Mouse (Mus musculus) brain, embryonic 14.5 days (tissue): Measurements from ENCODE around the gene Gm10837.

Experiments used
- CTCF ChIP-seq: fragments of 200-500 bp; IDR thresholded peaks from 2 replicates; pipeline ENCODE4 v1.5.1; 2012; ENCODE audit warnings: inconsistent platforms, mild to moderate bottlenecking, moderate library complexity, borderline replicate concordance; ENCODE audit not compliant: insufficient read depth, insufficient read length; ENCODE audit errors: extremely low read depth
- POLR2A ChIP-seq: fragments of 200-500 bp; IDR thresholded peaks from 2 replicates; pipeline ENCODE4 v1.6.1; 2012; ENCODE audit warnings: mild to moderate bottlenecking, inconsistent platforms, borderline replicate concordance; ENCODE audit not compliant: poor library complexity, insufficient read depth, insufficient read length, severe bottlenecking; ENCODE audit errors: extremely low read depth

DNA sequence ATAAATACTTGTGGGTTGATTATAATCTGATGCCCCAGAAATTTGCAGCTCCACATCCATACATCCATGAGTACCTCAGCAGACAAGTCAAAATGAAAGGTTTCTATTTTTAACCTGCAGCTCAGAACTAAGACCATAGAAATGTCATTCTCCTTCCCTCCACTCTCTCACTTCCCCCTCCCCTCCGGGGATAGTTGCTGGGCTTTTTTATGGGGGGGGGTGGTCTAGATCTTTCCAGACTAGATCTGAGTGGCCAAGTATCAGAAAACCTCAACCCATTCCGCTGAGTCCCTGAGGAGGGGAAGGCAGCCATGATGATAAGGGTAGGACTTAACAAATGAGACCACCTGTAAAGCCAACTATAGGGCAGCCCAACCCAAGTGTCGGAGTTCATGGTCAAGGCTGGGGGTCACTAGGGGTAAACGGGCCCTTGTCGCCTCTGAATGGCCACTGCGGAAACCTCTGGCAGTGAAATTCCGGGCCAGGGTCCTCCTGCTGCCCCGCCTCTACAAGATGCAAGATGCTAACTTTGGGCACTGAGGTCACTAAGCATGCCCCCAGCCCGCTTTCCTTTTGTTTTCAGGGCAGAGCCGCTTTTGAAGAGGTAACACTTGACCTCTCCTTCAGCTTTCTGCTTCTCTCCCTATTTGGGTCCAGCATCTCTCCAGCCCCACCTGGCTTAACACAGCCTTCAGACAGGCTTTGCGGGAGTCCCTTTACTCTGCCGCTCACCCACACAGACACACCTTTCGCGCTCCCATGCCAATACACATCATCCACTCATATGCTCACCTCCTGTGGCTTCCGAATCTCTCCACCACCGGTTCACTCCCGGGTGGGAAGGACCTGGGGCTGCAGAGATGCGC lies 6.6 kb upstream of the Gm10837 start:
- no peak for TF ChIP-seq CTCF
- no peak for TF ChIP-seq POLR2A
